Mouse (Mus musculus) embryonic facial prominence, embryonic 15.5 days (tissue): Measurements from ENCODE around the gene Saysd1. TPM values are rescaled to one million over a fixed set of nuclear protein-coding genes. Genes with fewer than 3 reads are reported as not detected.

ENCODE experiments used
- ATAC-seq: fragments of 200-750 bp; cut with Nextera tagmentation; 2 replicates; pipeline ENCODE4 v1.8.0; 2017; ENCODE audit warnings: low read depth, moderate TSS enrichment; ENCODE audit not compliant: insufficient number of reproducible peaks, low FRiP score, low TSS enrichment
- H3K27ac ChIP-seq: fragments of 300-500 bp; sonication (generic); replicated peaks from 2 replicates; pipeline ENCODE4 v1.5.1; 2015; ENCODE audit warnings: mild to moderate bottlenecking, inconsistent platforms
- H3K27me3 ChIP-seq: fragments of 300-500 bp; sonication (generic); 2 replicates; pipeline ENCODE4 v1.6.1; 2015; ENCODE audit warnings: inconsistent platforms
- H3K36me3 ChIP-seq: fragments of 300-500 bp; sonication (generic); 2 replicates; pipeline ENCODE4 v1.6.1; 2015; ENCODE audit warnings: mild to moderate bottlenecking, inconsistent platforms
- H3K4me1 ChIP-seq: fragments of 300-500 bp; sonication (generic); 2 replicates; pipeline ENCODE4 v1.6.1; 2015; ENCODE audit warnings: inconsistent platforms
- H3K4me2 ChIP-seq: fragments of 300-500 bp; sonication (generic); replicated peaks from 2 replicates; pipeline ENCODE4 v1.6.1; 2015; ENCODE audit warnings: mild to moderate bottlenecking, inconsistent platforms
- H3K4me3 ChIP-seq: fragments of 300-500 bp; sonication (generic); replicated peaks from 2 replicates; pipeline ENCODE4 v1.5.1; 2015; ENCODE audit warnings: mild to moderate bottlenecking, inconsistent platforms
- H3K9ac ChIP-seq: fragments of 300-500 bp; sonication (generic); 2 replicates; pipeline ENCODE4 v1.6.1; 2015; ENCODE audit warnings: inconsistent platforms
- H3K9me3 ChIP-seq: fragments of 300-500 bp; sonication (generic); replicated peaks from 2 replicates; pipeline ENCODE4 v1.6.1; 2016; ENCODE audit warnings: inconsistent platforms
- WGBS: fragments of 180-500 bp; shearing (Covaris S2); methylation state at CpG from one replicate; pipeline ENCODE4 v1.1.7; 2015; 5-methylcytosine and 5-hydroxymethylcytosine counted together
- polyA plus RNA-seq: library from polyadenylated mRNA; unstranded; fragments of >200 nt; fragmentation: Nextera tagmentation; extraction: Ambion mirVana; gene quantifications from 2 replicates; pipeline ENCODE4 v1.2.1, GENCODE M21; 2015

Saysd1 gene
- polyA plus RNA-seq, 1 experiment from 2014 or later: 13.2 TPM

GRCm38 (mm10) chr14:20175705-20176104 lies 37.4 kb upstream of the Saysd1 start:
- H3K4me2 ChIP-seq: no peak overlapping the region
- peaks cover 15% of the 10 kb centered on the region for H3K4me1 ChIP-seq
- H3K27ac ChIP-seq: no peak overlapping the region
- H3K9me3 ChIP-seq: no peaks in the 10 kb centered on the region
- no peak for ATAC-seq
- H3K36me3 ChIP-seq: no peaks in the 10 kb centered on the region
- H3K27me3 ChIP-seq: no peaks in the 10 kb centered on the region
- 88% methylated on average over 4 of the region's 4 CpGs for WGBS
- no peak overlapping the region for H3K9ac ChIP-seq
- no peak overlapping the region for H3K4me3 ChIP-seq

GRCm38 (mm10) chr14:20175114-20175513 lies 36.8 kb upstream of the Saysd1 start:
- H3K27me3 ChIP-seq: no peaks in the 10 kb centered on the region
- H3K36me3 ChIP-seq: no peaks in the 10 kb centered on the region
- H3K4me1 ChIP-seq: peaks cover 9% of the 10 kb centered on the region; the same call in 1 of the 2 replicates
- WGBS: 95% methylated on average over 7 of the region's 7 CpGs
- no peaks in the 10 kb centered on the region for H3K9me3 ChIP-seq
- ATAC-seq: no peak
- no peak overlapping the region for H3K4me3 ChIP-seq
- H3K27ac ChIP-seq: no peak overlapping the region
- H3K9ac ChIP-seq: no peak overlapping the region
- no peak overlapping the region for H3K4me2 ChIP-seq

DNA sequence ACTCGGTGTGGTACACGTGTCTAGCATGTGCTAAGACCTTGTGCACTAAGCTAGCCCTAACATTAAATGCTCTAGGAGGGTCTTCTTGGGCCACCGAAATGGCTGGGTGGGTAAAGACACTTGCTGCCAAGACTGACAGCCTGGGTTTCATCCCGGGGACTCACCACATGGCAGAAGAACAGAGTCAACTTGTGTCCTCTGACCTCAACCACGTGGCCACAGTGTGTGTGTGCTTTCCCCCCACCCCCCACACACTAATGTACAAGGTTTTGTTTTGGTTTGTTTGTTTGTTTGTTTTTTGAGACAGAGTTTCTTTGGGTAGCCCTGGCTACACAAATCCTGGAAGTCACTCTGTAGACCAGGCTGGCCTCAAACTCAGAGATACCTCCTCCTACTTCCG lies 36.4 kb upstream of the Saysd1 start:
- no peak overlapping the region for H3K4me2 ChIP-seq
- WGBS: 82% methylated on average over 6 of the region's 6 CpGs
- no peaks in the 10 kb centered on the region for H3K9me3 ChIP-seq
- H3K27ac ChIP-seq: no peak overlapping the region
- no peak overlapping the region for H3K9ac ChIP-seq
- H3K36me3 ChIP-seq: no peaks in the 10 kb centered on the region
- no peak for ATAC-seq
- H3K27me3 ChIP-seq: no peaks in the 10 kb centered on the region
- peaks cover 6% of the 10 kb centered on the region; the same call in 1 of the 2 replicates for H3K4me1 ChIP-seq
- H3K4me3 ChIP-seq: no peak overlapping the region

GRCm38 (mm10) chr14:20173873-20174490 lies 35.6 kb upstream of the Saysd1 start:
- H3K4me1 ChIP-seq: 0 out of 2 replicates have a peak, but pooled peaks cover under 1% of the 10 kb centered on the region

DNA sequence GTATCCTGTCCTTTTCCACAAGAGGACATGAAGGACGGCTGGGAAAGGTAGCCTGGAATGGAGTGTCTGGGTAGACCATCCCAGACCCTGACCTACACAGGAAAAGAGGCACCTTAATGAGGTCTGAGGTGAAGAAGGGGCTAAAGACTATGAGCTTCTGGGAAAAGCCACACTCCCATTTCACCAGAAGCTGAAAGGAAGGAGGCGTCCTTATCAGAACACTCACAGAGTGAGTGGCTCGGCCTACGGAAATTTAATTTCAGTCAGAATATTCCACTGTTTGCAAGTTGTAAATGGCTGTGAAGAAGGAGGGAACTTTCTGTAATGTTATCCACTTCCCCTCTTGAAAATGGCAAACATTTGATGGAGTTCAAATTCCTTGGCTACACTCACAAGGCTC lies 34.6 kb upstream of the Saysd1 start:
- Histone ChIP-seq H3K9me3 (no peaks in the 10 kb centered on the region), H3K27me3 (no peaks in the 10 kb centered on the region), H3K9ac (no peak overlapping the region), H3K4me2 (no peak overlapping the region), H3K36me3 (no peaks in the 10 kb centered on the region), H3K4me1 (no peaks in the 10 kb centered on the region), H3K27ac (no peak overlapping the region), H3K4me3 (no peak overlapping the region)
- ATAC-seq: no peak
- WGBS: 73% methylated on average over 4 of the region's 4 CpGs

More at GRCm38 (mm10) chr14:20173873-20174490, 35.6 kb upstream of the Saysd1 start:
- H3K4me2 ChIP-seq: no peak overlapping the region
- ATAC-seq: no peak
- no peaks in the 10 kb centered on the region for H3K36me3 ChIP-seq
- H3K27ac ChIP-seq: no peak overlapping the region
- 86% methylated on average over 14 of the region's 14 CpGs for WGBS
- H3K4me3 ChIP-seq: no peak overlapping the region
- no peak overlapping the region for H3K9ac ChIP-seq
- H3K9me3 ChIP-seq: no peaks in the 10 kb centered on the region
- H3K27me3 ChIP-seq: no peaks in the 10 kb centered on the region

- H3K4me2 ChIP-seq: no peak overlapping the region
- no peak for ATAC-seq
- no peak overlapping the region for H3K27ac ChIP-seq
- no peaks in the 10 kb centered on the region for H3K4me1 ChIP-seq
- H3K36me3 ChIP-seq: no peaks in the 10 kb centered on the region
- 48% methylated on average over 5 of the region's 5 CpGs for WGBS
- H3K27me3 ChIP-seq: no peaks in the 10 kb centered on the region
- no peak overlapping the region for H3K4me3 ChIP-seq
- H3K9me3 ChIP-seq: no peaks in the 10 kb centered on the region
- H3K9ac ChIP-seq: no peak overlapping the region
Observed at GRCm38 (mm10) chr14:20172509-20172908, 34.2 kb upstream of the Saysd1 start.

GRCm38 (mm10) chr14:20171840-20172239 lies 33.5 kb upstream of the Saysd1 start:
- Histone ChIP-seq H3K4me3 (no peak overlapping the region), H3K4me2 (no peak overlapping the region), H3K9ac (no peak overlapping the region), H3K27me3 (no peaks in the 10 kb centered on the region), H3K4me1 (no peaks in the 10 kb centered on the region), H3K27ac (no peak overlapping the region), H3K36me3 (no peaks in the 10 kb centered on the region), H3K9me3 (no peaks in the 10 kb centered on the region)
- ATAC-seq: no peak
- WGBS: 77% methylated on average over 3 of the region's 3 CpGs

GRCm38 (mm10) chr14:20169251-20169650 lies 30.9 kb upstream of the Saysd1 start:
- H3K9ac ChIP-seq: no peak overlapping the region
- no peaks in the 10 kb centered on the region for H3K27me3 ChIP-seq
- WGBS: 91% methylated on average over 4 of the region's 4 CpGs
- ATAC-seq: no peak
- no peak overlapping the region for H3K4me3 ChIP-seq
- no peaks in the 10 kb centered on the region for H3K9me3 ChIP-seq
- no peaks in the 10 kb centered on the region for H3K36me3 ChIP-seq
- no peak overlapping the region for H3K27ac ChIP-seq
- H3K4me1 ChIP-seq: 0 out of 2 replicates have a peak, but pooled peaks cover 8% of the 10 kb centered on the region
- H3K4me2 ChIP-seq: no peak overlapping the region

- Histone ChIP-seq H3K9ac (no peak overlapping the region), H3K27me3 (no peaks in the 10 kb centered on the region), H3K4me3 (no peak overlapping the region), H3K4me2 (no peak overlapping the region), H3K4me1 (0 out of 2 replicates have a peak, but pooled peaks cover 8% of the 10 kb centered on the region), H3K36me3 (no peaks in the 10 kb centered on the region), H3K9me3 (no peaks in the 10 kb centered on the region), H3K27ac (no peak overlapping the region)
- no peak for ATAC-seq
- 86% methylated on average over 1 of the region's 1 CpGs for WGBS
Observed at GRCm38 (mm10) chr14:20168478-20168877, 30.1 kb upstream of the Saysd1 start.

GRCm38 (mm10) chr14:20168054-20168453 lies 29.7 kb upstream of the Saysd1 start:
- 93% methylated on average over 2 of the region's 2 CpGs for WGBS
- no peak for ATAC-seq
- H3K9me3 ChIP-seq: no peaks in the 10 kb centered on the region
- no peak overlapping the region for H3K27ac ChIP-seq
- H3K4me3 ChIP-seq: no peak overlapping the region
- H3K4me1 ChIP-seq: 0 out of 2 replicates have a peak, but pooled peaks cover 8% of the 10 kb centered on the region
- no peak overlapping the region for H3K9ac ChIP-seq
- H3K4me2 ChIP-seq: no peak overlapping the region
- H3K27me3 ChIP-seq: no peaks in the 10 kb centered on the region
- no peaks in the 10 kb centered on the region for H3K36me3 ChIP-seq

DNA sequence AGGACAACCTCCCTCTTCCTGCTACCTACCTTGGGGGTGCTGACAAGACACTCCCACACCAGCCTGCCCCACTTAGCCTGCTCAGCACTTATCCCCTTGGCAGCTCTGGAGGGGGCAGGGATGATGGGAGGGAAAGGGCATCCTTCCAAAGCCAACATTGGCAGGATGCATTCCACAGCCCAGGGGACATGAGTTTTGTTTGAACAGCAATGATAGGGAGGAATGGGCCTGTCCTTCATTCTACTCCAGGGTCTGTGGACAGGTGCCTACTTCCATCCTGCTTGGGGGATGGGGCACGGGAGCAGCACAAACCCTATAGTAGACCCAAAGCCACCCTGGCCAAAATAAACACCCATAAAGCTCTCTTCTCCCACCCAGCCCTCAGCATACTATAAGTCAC lies 27.1 kb upstream of the Saysd1 start:
- Histone ChIP-seq H3K36me3 (no peaks in the 10 kb centered on the region), H3K4me1 (0 out of 2 replicates have a peak, but pooled peaks cover 8% of the 10 kb centered on the region), H3K9ac (no peak overlapping the region), H3K4me2 (no peak overlapping the region), H3K27ac (no peak overlapping the region), H3K27me3 (no peaks in the 10 kb centered on the region), H3K4me3 (no peak overlapping the region), H3K9me3 (no peaks in the 10 kb centered on the region)
- 65% methylated on average over 1 of the region's 1 CpGs for WGBS
- ATAC-seq: no peak; the same call in 1 of the 2 replicates

- no peak overlapping the region for H3K4me3 ChIP-seq
- 83% methylated on average over 7 of the region's 7 CpGs for WGBS
- H3K9me3 ChIP-seq: no peaks in the 10 kb centered on the region
- ATAC-seq: no peak
- 0 out of 2 replicates have a peak, but pooled peaks cover 8% of the 10 kb centered on the region for H3K4me1 ChIP-seq
- no peaks in the 10 kb centered on the region for H3K36me3 ChIP-seq
- H3K9ac ChIP-seq: no peak overlapping the region
- no peak overlapping the region for H3K27ac ChIP-seq
- no peaks in the 10 kb centered on the region for H3K27me3 ChIP-seq
- no peak overlapping the region for H3K4me2 ChIP-seq
Observed at GRCm38 (mm10) chr14:20164438-20164837, 26.1 kb upstream of the Saysd1 start.
